Mouse (Mus musculus): Measurements from ENCODE around the gene Mdfi.

The Mdfi gene

GRCm38 (mm10) chr17:47847985-47848384, 13.5 kb upstream of the Mdfi start:
- DNase-seq (ENCODE audit: low spot score in 2 of 2), result no peak

GRCm38 (mm10) chr17:47845609-47846008, 11.1 kb upstream of the Mdfi start:
- no peak for DNase-seq (ENCODE audit: low spot score in 2 of 2)

- DNase-seq (ENCODE audit: low spot score in 2 of 2), result no peak
Observed at GRCm38 (mm10) chr17:47843465-47843864, 9.0 kb upstream of the Mdfi start.

GRCm38 (mm10) chr17:47841931-47842623, 7.6 kb upstream of the Mdfi start:
- DNase-seq (ENCODE audit: low spot score in 2 of 2), result no peak

GRCm38 (mm10) chr17:47841521-47841920, 7.0 kb upstream of the Mdfi start:
- DNase-seq (ENCODE audit: low spot score in 2 of 2), result no peak

- no peak for DNase-seq (ENCODE audit: low spot score in 2 of 2)
Observed at GRCm38 (mm10) chr17:47837808-47838207, 3.3 kb upstream of the Mdfi start.

- DNase-seq (ENCODE audit: low spot score in 2 of 2), result no peak
Observed at GRCm38 (mm10) chr17:47833628-47834481, 636 bp downstream of the Mdfi start.

GRCm38 (mm10) chr17:47833029-47833627, 1.4 kb downstream of the Mdfi start:
- DNase-seq (ENCODE audit: low spot score in 2 of 2), result no peak

GRCm38 (mm10) chr17:47832501-47833028, 1.9 kb downstream of the Mdfi start:
- DNase-seq (ENCODE audit: low spot score in 2 of 2), result no peak

GRCm38 (mm10) chr17:47831772-47832171, 2.7 kb downstream of the Mdfi start:
- no peak for DNase-seq (ENCODE audit: low spot score in 2 of 2)

- no peak for DNase-seq (ENCODE audit: low spot score in 2 of 2)
Observed at GRCm38 (mm10) chr17:47831161-47831560, 3.3 kb downstream of the Mdfi start.

GRCm38 (mm10) chr17:47821339-47821738, 13.2 kb downstream of the Mdfi start:
- DNase-seq (ENCODE audit: low spot score in 2 of 2), result no peak

GRCm38 (mm10) chr17:47818038-47818725, 16.3 kb downstream of the Mdfi start:
- no peak for DNase-seq (ENCODE audit: low spot score in 2 of 2)

- no peak for DNase-seq (ENCODE audit: low spot score in 2 of 2)
Observed at GRCm38 (mm10) chr17:47815446-47815845, 19.0 kb downstream of the Mdfi start.

GRCm38 (mm10) chr17:47814496-47814895, 20.0 kb downstream of the Mdfi start:
- no peak for DNase-seq (ENCODE audit: low spot score in 2 of 2)

GRCm38 (mm10) chr17:47813616-47814015, 20.9 kb downstream of the Mdfi start:
- DNase-seq (ENCODE audit: low spot score in 2 of 2), result no peak

- no peak for DNase-seq (ENCODE audit: low spot score in 2 of 2)
Observed at GRCm38 (mm10) chr17:47812200-47812599, 22.3 kb downstream of the Mdfi start.

- no peak for DNase-seq (ENCODE audit: low spot score in 2 of 2)
Observed at GRCm38 (mm10) chr17:47811265-47811800, 23.2 kb downstream of the Mdfi start.

- peak; percentile 17 to 19 for DNase-seq (ENCODE audit: low spot score in 2 of 2)
Observed at GRCm38 (mm10) chr17:47806230-47806629, 28.3 kb downstream of the Mdfi start.

GRCm38 (mm10) chr17:47805047-47805835, 29.2 kb downstream of the Mdfi start:
- DNase-seq (ENCODE audit: low spot score in 2 of 2), result no peak

GRCm38 (mm10) chr17:47803662-47804061, 30.8 kb downstream of the Mdfi start:
- no peak for DNase-seq (ENCODE audit: low spot score in 2 of 2)
